Mouse (Mus musculus): Measurements from ENCODE around the gene Adat3.

DNA sequence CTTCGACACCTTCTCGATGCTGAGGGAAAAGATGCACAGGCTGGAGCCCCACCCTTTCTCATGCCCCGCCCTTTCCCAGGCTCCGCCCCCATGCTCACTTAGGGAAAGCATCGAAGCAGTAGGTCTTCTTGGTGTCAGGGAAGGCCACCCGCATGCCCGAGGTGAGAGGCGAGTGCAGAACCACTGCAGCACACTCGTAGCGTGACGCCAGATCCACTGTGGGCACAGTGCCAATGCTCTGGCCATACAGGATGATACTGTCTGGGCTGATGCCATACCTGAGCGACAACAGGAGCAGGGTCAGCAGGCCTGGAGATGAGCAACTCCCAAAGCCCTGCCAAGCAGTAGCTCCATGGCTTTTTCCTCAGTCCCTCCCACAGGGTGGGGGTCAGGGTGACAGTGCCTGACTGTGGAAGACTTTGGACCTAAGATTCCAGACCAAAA lies 18.6 kb upstream of the Adat3 start:
- TF ChIP-seq TAL1 (IDR thresholded peaks at IDR 0.05; ENCODE audit: low read length) (no peak), GATA1 (IDR thresholded peaks at IDR 0.05; ENCODE audit: low read length) (no peak)

Data from erythroblast, embryonic 14.5 days (primary cell).